Mouse (Mus musculus) right cerebral cortex, adult 2 months (tissue): Measurements from ENCODE around the gene Wdr45.

Experiments
- DNase-seq, 2 experiments: peaks; one replicate each; pipeline ENCODE4 v3.0.0; 2021 to 2022; ENCODE audit warnings: low spot score in 2 of 2

The Wdr45 gene

GRCm38 (mm10) chrX:7763631-7764393 lies 49.7 kb downstream of the Wdr45 start:
- DNase-seq: peak; percentile 17 to 22

- no peak for DNase-seq
Observed at GRCm38 (mm10) chrX:7764657-7765280, 50.6 kb downstream of the Wdr45 start.

GRCm38 (mm10) chrX:7765281-7765670 lies 51.1 kb downstream of the Wdr45 start:
- no peak for DNase-seq

- peak; percentile 23 to 24 for DNase-seq
Observed at GRCm38 (mm10) chrX:7765764-7766163, 51.6 kb downstream of the Wdr45 start.

GRCm38 (mm10) chrX:7769302-7770017 lies 55.3 kb downstream of the Wdr45 start:
- no peak for DNase-seq

- no peak for DNase-seq
Observed at GRCm38 (mm10) chrX:7772766-7773165, 58.6 kb downstream of the Wdr45 start.

- no peak for DNase-seq
Observed at GRCm38 (mm10) chrX:7775501-7776205, 61.5 kb downstream of the Wdr45 start.

- peak; percentile 55 to 63 for DNase-seq
Observed at GRCm38 (mm10) chrX:7776329-7777082, 62.4 kb downstream of the Wdr45 start.
